Mouse (Mus musculus): ENCODE measurements around the gene Olfr1438-ps1.
"Not testable (repeated sequence)": the region's sequence is repeated elsewhere in the genome, so short reads cannot be mapped to it uniquely, and the experiment has no call there.

Gene Olfr1438-ps1

GRCm38 (mm10) chr19:12335810-12336209 is at the start of gene Olfr1438-ps1:
TSS of gene Olfr1438-ps1 (minus strand) at chr19:12335910.
- no peak for DNase-seq

DNA sequence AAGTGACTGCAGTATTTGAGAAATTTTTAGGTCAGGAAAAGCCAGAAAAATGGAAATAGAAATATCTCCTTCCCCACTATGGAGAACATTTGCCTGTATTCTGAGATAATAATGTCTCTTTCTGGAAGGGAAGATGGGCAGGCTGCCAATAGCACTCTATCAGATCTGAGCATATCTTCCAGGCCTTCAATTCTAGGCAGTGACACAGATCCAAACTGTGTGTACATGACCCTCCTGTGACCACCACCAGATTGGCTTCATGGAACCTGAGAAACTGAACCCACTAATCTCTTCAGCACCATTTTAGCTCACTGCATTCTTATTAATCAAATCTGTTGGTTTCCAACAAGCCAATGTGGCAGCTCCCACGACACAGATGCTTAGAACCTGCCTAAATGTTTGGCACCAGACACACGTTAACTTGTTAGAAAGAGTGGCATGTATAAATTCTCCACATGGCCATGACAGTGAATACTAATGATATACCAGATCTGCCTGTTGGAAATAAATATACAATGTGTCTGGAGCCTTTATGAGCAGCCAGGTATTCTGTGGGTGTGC is 38.8 kb upstream of the Olfr1438-ps1 start:
- DNase-seq, result no peak

DNA sequence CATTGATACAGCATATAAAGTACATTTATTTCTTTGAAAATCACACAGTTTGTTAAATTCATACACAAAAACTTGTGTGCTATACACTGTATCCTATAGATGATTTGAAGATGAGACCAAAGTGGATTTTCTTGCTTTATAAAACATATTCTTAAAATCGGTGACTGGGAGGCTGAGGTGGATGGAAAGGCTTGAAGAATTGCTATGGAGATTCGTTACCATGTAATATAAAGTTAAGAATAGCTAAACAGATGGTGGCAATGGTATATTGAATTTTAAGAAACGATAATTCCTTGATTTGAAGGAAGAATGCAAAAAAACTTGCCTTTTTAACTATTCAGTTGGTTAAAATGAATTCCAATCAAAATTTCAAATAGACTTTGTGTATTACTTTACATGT is 37.3 kb upstream of the Olfr1438-ps1 start:
- no peak for DNase-seq

GRCm38 (mm10) chr19:12325001-12325400 is 10.7 kb downstream of the Olfr1438-ps1 start, which contains the start of gene Olfr1437:
TSS of gene Olfr1437 (minus strand) at chr19:12325101.
- DNase-seq, result no peak

GRCm38 (mm10) chr19:12299030-12299429 is 36.7 kb downstream of the Olfr1438-ps1 start, which contains the start of gene Olfr1436:
TSS of gene Olfr1436 (minus strand) at chr19:12299130.
- not testable (repeated sequence) for DNase-seq

DNA sequence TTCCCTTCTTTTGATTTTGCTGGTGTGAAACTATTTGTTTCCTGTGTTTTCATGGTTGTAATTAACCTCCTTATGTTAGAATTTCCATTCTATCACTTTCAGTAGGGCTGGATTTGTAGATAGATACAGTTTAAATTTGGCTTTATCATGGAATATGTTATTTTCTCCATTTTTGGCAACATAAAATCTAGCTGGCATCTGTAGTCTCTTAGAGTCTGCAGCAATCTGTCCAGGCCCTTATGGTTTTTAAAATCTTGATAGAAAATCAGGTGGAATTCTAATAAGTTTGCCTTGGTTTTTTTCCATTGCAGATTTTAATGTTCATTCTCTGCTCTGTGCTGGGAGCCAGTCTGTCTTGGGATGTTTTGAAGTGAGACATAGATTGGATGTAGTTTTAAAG is 42.7 kb downstream of the Olfr1438-ps1 start:
- no peak for DNase-seq

DNA sequence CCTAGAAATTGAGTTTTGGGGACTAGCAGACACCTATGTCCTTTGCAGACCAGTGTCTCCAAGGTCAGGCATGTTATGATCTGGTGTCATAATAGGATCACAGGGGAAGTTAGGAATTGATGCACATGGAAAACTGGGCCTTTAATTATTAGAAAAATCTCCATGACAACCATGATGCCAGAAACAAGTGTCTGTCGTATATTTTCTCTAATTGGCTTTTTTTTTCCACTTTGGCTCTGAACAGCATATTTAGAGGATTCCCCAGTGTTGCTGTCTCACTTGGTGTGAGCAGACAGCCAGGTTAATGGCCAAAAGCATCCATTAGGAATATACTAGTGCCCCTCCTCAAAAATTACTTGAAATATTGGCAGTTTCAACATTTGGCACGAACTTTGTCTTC is 56.2 kb downstream of the Olfr1438-ps1 start, which contains the start of gene Olfr1434:
Olfr1434 (plus strand) TSS at position 301 of the 400 bp plus-strand sequence.
- no peak for DNase-seq
